Mouse (Mus musculus) thymus, postnatal 36 days (tissue): Measurements from ENCODE around the gene Gm4881.
A peak's percentile ranks its signal among the peaks of the same experiment; 100 is the strongest.
"Not testable (repeated sequence)": the region's sequence is repeated elsewhere in the genome, so short reads cannot be mapped to it uniquely, and the experiment has no call there.

Source experiments
- DNase-seq, 2 experiments: peaks; one replicate each; pipeline ENCODE4 v3.0.0; 2022; ENCODE audit warnings: mixed read lengths in 2 of 2

Gene Gm4881

DNA sequence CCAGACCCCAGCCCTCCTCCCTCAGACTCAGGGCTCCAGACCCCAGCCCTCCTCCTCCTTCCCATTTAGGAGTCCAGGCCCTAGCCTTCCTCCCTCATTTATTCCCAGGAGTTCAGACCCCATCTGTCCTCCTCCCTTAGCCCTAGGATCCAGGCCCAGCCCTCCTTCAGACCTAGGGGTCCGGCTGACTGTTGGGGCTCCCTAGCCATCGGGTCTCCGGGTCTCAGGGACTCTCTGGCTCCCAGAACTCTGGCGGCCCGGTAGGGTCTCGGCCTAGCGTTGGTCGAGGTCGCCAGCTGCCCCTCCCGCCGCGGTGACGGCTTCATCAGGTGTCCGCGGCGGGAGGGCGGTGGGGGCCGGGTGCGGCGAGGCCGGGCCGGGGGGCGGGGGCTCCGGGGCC lies 9.7 kb upstream of the Gm4881 start:
- no peak for DNase-seq

GRCm38 (mm10) chr7:24949958-24950623 lies 5.8 kb upstream of the Gm4881 start:
- peak; percentile 75 to 81 for DNase-seq

DNA sequence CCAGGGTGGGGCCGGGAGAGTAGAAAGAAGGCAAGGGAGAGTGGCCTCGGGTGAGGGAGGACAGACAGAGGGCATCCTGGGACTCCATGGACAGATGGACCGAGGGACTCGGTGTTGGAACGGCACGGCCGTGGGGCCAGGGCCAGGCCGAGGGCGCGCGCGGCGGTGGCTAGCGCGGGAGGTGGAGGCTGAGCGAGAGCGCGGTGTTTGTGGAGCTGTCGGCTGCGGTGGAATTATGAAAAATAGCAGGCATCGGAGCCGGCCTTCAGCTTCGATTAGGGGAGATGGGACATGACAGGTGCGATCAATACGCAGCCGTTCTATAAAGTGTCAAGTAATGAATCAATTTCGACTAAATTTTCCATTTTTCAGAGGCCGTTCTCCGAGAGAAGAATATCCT lies 4.5 kb upstream of the Gm4881 start:
- DNase-seq = no peak

DNA sequence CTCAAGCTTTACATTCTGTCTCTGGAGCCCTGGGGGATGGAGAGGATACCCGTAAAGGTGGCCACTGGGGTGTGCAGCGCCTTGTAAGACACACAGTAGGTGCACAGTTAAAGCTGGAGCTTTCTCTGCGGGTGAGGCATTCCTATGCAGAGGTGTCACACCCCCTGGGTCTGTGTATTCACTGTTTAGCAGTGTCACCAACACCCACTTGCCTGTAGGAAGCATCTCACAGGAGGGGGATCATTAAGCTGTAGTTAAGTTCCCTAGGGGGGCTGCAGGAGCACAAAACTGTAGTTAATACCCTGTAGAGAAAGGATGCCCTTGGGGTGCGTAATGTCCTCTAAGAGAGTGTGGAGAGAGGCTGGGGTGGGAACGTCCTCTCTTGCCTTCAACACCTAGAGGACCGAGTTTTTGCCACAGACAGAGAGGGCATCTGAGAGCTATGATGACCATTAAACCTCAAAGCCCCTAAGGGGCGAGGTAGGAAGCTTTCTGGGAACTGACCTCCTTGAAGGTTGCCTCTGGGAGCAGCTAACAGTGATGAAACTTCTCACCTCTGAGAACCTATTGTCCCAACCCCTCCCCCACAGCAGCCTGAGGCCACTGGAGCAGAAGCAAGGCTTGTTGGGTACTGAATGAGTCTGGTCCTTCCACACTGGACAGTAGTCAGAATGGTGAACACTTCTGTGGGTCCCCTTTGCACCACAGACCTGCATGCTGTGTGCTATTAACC lies 3.2 kb upstream of the Gm4881 start:
- no peak for DNase-seq

GRCm38 (mm10) chr7:24943641-24944040 lies 653 bp downstream of the Gm4881 start:
- DNase-seq = no peak

DNA sequence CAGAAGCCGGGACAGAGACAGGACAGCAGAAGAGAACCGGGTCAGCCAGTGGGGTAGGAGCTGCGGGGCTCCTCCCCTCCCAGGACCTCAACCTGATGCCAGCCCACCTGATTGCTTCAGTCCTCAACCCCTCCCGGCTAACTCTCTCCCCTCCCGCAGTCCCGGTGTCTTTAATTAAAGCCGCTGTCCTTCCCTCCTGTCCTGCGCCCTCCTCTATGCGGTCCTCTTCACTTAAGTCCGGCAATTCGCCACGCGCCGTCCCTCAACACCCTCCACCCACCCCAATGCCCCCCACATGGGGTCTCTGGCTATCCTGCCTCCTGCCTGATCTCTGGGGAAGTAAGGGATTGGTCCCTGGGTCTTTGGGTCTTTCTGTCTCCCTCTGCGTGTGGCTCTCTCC lies 12.6 kb downstream of the Gm4881 start:
- no peak for DNase-seq

DNA sequence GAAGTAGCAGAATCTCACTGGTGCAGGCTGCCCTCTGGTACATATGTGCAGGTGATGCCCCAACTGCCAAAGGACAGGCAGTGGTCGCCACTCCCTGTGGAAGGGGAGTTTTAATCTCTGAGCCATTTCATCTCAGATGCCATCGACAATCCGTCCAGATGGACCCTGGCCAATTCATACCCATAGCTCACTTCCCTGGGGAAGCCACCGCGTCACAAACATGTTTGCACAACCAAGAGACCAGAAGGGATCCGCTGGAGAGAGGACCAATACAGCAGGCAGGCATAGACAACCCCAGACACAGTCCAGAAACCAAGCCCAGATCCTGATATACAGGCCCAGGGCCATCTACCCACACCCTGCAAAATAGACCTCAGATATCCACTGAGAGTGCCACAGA lies 13.8 kb downstream of the Gm4881 start:
- no peak for DNase-seq

DNA sequence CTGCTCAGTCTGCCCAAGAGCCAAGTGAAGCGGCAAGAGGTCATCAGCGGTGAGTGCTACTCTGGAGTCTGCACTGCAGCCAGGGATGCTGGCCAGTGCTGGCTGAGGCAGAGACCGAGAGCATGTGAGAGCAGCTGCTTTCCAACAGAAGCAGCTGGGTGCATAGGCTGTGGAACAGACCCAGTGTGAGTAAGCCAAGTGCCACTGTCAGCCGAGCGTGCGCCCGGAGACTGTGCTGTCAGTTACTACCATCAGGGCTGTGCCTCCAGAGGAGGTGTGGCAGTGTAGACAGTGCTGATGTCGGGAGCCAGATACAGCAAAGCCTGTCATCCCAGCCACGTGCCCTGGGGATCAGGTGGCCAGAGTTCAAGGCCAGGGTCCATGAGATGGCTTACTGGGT lies 24.6 kb downstream of the Gm4881 start:
- no peak for DNase-seq

GRCm38 (mm10) chr7:24918763-24919323 lies 25.5 kb downstream of the Gm4881 start:
- no peak for DNase-seq

DNA sequence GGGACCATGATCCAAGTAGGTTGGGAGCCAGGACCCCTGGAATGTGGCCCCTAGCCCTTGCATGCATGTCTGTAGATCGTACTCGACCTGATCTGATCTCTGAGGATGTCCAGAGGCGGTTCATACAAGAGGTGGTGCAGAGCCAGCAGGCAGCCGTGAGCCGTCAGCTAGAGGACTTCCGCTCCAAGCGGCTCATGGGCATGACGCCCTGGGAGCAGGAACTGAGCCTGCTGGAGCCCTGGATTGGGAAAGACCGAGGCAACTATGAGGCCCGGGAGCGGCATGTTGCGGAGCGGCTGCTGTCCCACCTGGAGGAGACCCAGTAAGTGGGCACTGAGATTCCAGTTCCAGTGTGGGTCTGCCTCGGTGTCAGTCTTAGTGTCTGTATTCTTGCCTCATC lies 31.8 kb downstream of the Gm4881 start:
- no peak for DNase-seq

DNA sequence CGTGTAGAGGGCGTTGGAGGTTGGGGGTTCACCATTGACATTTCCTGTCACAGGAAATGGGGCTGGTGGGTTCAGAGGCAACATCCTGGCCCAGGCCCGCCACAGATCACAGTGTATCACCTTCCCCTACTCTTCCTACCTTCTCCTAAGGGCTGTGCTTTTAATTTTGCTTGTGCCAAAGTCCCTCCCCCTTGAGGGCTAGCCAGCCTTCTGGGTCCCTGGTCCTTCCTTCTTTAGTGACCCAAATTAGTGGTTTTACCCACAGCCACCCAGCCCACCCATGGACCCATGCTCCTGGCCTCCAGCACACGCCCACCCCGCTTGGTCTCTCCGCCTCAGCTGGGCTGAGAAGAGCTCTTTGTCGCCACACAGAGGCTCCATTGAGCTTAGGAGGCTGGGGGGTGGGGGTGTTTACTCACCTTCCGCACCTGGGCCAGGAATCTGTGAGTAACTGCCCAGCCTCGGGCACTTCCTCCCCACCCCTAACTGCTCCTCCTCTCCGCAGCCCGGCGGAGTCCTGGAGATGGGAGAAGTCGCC lies 37.0 kb downstream of the Gm4881 start:
- DNase-seq = peak; percentile 84 to 88

DNA sequence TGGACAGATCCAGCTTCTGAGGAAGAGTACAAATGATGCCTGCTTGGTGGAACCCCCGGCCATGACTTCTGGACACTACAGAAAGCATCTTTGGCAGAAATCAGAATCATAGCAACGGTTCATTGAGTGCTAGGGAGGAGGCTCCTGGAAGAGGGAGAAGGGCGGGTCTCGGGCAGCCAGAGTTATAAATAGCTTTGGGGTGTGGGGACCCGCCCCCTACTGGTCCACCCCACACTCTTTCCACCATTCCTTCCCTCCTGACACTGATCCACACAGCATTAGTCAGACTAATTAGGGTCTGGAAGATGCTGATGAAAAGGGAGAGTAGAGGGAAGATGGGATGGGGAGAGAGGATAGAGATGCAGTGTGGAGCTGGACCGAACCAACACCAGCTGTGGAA lies 37.7 kb downstream of the Gm4881 start:
- DNase-seq = peak in 1 of 2 experiments; percentile 63

GRCm38 (mm10) chr7:24904936-24905335 lies 39.4 kb downstream of the Gm4881 start:
- peak; percentile 53 to 61 for DNase-seq

DNA sequence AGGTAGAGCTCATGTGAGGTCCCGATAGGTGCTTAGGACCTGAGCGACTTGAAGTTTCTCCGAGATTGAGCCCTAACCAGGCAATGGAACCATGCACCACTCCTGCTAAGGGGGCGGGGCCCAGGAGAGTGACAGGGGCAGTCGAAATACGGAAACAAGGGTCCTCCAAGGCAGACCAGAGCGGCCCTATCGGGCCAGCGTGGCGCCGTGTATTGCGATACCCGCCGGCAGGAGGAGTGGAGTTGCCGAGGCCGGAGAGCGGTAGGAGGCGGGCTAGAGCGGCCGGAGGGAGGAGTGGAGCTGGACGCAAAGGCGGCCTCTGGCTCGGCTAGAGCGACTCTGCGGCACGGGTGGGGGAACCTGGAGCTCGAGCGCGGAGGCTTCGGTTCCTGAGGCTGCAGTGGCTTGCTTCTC lies 40.2 kb downstream of the Gm4881 start:
- peak; percentile 97 to 99 for DNase-seq

DNA sequence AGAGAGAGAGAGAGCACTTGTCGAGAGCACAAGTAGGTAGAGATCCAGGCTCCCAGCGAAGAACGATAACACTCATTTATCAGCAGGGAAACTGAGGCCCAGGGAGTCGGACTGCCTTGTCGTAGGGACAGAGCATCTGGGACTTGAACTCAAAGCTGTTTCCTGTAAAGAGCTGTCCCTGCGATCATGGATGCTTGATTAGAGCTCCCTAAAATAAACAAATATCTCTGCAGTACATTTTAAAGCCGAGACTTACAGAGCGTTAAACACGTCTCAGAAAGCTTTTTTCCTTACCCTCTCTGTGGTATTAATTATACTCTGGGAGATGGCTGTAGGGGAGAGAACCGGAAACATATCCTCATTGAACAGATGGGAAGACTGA lies 40.9 kb downstream of the Gm4881 start:
- DNase-seq = no peak

GRCm38 (mm10) chr7:24902630-24903443 lies 41.5 kb downstream of the Gm4881 start, which contains the start of gene Arhgef1:
Gene Arhgef1, plus strand, starts transcription at chr7:24902912.
- peak; percentile 83 to 88 for DNase-seq

- DNase-seq = no peak
These were observed 42.0 kb downstream of the Gm4881 start for GRCm38 (mm10) chr7:24902264-24902629.

DNA sequence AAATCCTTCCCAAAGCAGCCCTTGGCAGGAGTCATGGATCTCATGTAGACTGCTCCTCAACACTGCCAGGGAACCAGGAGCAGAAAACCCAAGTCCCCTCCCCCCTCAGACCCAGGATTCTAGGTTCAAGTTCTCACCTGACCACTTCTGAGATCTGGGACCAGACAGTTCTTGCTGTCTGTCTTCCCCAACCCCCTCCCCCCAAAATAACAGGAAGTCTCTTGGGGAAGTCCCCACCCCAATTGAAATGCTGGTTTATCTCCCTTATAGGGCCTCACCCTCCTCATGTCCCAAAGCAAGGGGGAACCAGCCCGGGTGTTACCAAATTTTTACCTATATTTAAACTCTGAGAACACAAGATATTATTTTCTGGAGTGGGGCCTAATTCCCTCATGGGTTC lies 42.5 kb downstream of the Gm4881 start:
- DNase-seq = peak in 1 of 2 experiments; percentile 25

DNA sequence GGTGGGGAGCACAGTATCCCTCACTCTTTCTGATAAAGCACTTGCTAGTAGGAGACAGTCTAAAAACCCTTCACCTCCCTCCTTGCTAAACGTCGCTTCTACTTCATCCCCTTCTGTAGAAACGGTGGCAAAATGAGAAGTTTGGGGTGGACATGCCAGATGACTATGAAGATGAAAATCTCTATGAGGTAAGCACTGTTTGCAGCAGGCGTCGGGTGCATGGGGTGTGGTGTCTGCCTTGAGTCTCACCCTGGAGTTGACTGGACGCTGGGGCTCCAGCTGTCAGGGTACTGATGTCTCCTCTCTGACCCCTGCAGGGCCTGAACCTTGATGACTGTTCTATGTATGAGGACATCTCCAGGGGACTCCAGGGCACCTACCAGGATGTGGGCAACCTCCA lies 43.2 kb downstream of the Gm4881 start:
- DNase-seq = no peak

DNA sequence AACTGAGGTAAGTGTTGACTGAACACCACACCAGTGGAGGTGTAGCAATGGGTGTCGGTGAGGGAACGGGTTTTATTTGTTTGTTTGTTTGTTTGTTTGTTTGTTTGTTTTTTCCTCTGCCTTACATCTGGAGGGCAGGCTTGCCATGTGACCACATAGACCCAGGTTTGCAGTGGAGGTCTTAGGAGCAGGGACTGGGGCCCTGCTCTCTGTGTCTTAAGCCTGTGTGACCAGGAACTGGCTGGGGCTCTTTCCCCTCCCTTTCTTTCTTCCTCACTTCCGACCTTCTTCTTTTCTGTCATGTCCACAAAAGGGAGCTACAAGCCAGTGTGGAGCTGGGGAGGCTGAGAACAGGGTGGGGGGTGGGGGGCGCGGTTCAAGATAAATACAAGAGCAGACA lies 46.3 kb downstream of the Gm4881 start:
- no peak for DNase-seq

DNA sequence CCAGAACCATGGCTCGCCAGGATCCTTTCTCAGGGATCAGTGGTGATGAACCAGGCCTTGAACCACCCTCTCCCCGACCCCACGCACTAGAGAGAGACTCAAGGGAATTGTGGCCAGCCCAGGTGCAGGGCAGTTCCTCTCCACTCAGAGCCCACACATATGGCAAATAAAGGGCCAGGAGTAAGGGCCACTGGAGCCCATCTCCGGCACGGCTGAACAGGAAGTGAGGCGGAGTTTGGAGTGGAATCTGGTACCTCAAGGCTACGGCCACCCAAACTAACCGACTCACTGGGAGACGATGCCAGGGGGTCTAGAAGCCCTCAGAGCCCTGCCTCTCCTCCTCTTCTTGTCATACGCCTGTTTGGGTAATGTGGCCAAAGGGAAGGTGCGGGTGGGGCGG lies 47.1 kb downstream of the Gm4881 start, which contains the start of gene Cd79a:
Gene Cd79a, plus strand, starts transcription at position 158 of the 400 bp plus-strand sequence.
- no peak for DNase-seq

- DNase-seq = no peak
These were observed 48.0 kb downstream of the Gm4881 start for GRCm38 (mm10) chr7:24896269-24896668.

DNA sequence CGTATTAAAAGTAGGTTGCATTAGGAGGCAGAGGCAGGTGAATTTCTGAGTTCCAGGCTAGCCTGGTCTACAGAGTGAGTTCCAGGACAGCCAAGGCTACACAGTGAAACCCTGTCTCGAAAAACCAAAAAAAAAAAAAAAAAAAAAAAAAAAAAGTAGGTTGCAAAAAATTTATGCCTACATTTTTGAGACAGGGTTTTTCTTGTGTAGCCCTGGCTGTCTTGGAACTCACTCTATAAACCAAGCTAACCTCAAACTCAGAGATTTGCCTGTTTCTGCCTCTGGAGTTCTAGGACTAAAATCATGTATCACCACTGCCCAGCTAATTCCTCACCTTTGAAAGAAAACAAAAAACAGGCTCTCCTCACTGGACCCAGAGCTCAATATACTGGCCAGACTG lies 48.5 kb downstream of the Gm4881 start:
- not testable (repeated sequence) for DNase-seq
